Comparison of ENCODE assay signal across 8 mouse cellular contexts in genomic region chr15:99074600-99075333, GRCm38 (mm10). TPM values are rescaled to one million over a fixed set of nuclear protein-coding genes. Genes with fewer than 3 reads are reported as not detected.
A peak's percentile ranks its signal among the peaks of the same experiment; 100 is the strongest.
DNase-seq lines count a peak whose midpoint lies in the region; ATAC-seq and TF ChIP-seq lines count a peak whose summit lies in the region.

No protein-coding gene starts in this region.

- peak overlapping the region; percentile 69 for H3K9ac ChIP-seq in embryonic facial prominence, embryonic 15.5 days
- H3K9ac ChIP-seq in limb, embryonic 14.5 days (ENCODE audit: low read depth, low read length, severe bottlenecking), result peak overlapping the region; percentile 70
- peak overlapping the region; percentile 77 for H3K9ac ChIP-seq in midbrain, postnatal 0 days (replicated peaks; ENCODE audit: low read length, poor library complexity, severe bottlenecking)

- H3K27ac ChIP-seq in bone marrow, adult 2 months (ENCODE audit: control insufficient read depth, insufficient read depth, low read depth, low read length, poor library complexity), result peak overlapping the region; percentile 89
- peak overlapping the region; percentile 99 for H3K27ac ChIP-seq in embryonic facial prominence, embryonic 15.5 days (replicated peaks)
- H3K27ac ChIP-seq in limb, embryonic 14.5 days (replicated peaks; ENCODE audit: low read depth, low read length), result peak overlapping the region; percentile 96
- peak overlapping the region; percentile 97 for H3K27ac ChIP-seq in midbrain, postnatal 0 days (ENCODE audit: low read depth, low read length)

- no peaks in the 10 kb centered on the region for H3K9me3 ChIP-seq in embryonic facial prominence, embryonic 15.5 days (replicated peaks)
- no peaks in the 10 kb centered on the region for H3K9me3 ChIP-seq in limb, embryonic 14.5 days (ENCODE audit: control insufficient read depth, low read length)
- no peaks in the 10 kb centered on the region for H3K9me3 ChIP-seq in midbrain, postnatal 0 days (ENCODE audit: low read length)

- H3K27me3 ChIP-seq in embryonic facial prominence, embryonic 15.5 days, result no peaks in the 10 kb centered on the region
- no peaks in the 10 kb centered on the region for H3K27me3 ChIP-seq in limb, embryonic 14.5 days (ENCODE audit: control insufficient read depth, insufficient read depth, low read length)
- no peaks in the 10 kb centered on the region for H3K27me3 ChIP-seq in midbrain, postnatal 0 days (ENCODE audit: insufficient read depth, low read length)

- H3K4me1 ChIP-seq in bone marrow, adult 2 months (ENCODE audit: control insufficient read depth, insufficient read depth, low read length), result no peaks in the 10 kb centered on the region; the same call in 1 of the 2 replicates
- H3K4me1 ChIP-seq in embryonic facial prominence, embryonic 15.5 days, result peaks cover 29% of the 10 kb centered on the region
- peaks cover 13% of the 10 kb centered on the region for H3K4me1 ChIP-seq in limb, embryonic 14.5 days (ENCODE audit: control insufficient read depth, insufficient read depth, low read length)
- no peaks in the 10 kb centered on the region for H3K4me1 ChIP-seq in midbrain, postnatal 0 days (ENCODE audit: insufficient read depth, low read length)

- ATAC-seq in embryonic facial prominence, embryonic 15.5 days (ENCODE audit: insufficient number of reproducible peaks, low FRiP score, low TSS enrichment, low read depth), result peak; percentile 95
- peak; percentile 98 for ATAC-seq in limb, embryonic 14.5 days (ENCODE audit: low FRiP score, low read depth)
- peak; percentile 99 for ATAC-seq in midbrain, postnatal 0 days (ENCODE audit: low FRiP score)

- peaks cover 11% of the 10 kb centered on the region; the same call in 1 of the 2 replicates for H3K36me3 ChIP-seq in embryonic facial prominence, embryonic 15.5 days
- peaks cover 11% of the 10 kb centered on the region; the same call in 1 of the 2 replicates for H3K36me3 ChIP-seq in limb, embryonic 14.5 days (ENCODE audit: control insufficient read depth, insufficient read depth, low read length)
- H3K36me3 ChIP-seq in midbrain, postnatal 0 days (ENCODE audit: insufficient read depth, low read length), result no peaks in the 10 kb centered on the region

- TF ChIP-seq CTCF in bone marrow, adult 2 months (IDR thresholded peaks at IDR 0.05; ENCODE audit: control insufficient read depth, insufficient read depth, low read length), result no peak
- 0 out of 2 replicates have a peak, but pooled peaks have one; percentile 1 for TF ChIP-seq CTCF in midbrain, postnatal 0 days (IDR thresholded peaks at IDR 0.05)

- peak; percentile 42; the same call in 1 of the 2 replicates for TF ChIP-seq POLR2A in bone marrow, adult 2 months (IDR thresholded peaks at IDR 0.05; ENCODE audit: borderline replicate concordance, control insufficient read depth, low read depth, low read length)
- TF ChIP-seq POLR2A in limb, embryonic 14.5 days (IDR thresholded peaks at IDR 0.05; ENCODE audit: borderline replicate concordance, extremely low read depth, insufficient read depth, insufficient read length), result 0 out of 2 replicates have a peak, but pooled peaks have one; percentile 7

- peak; percentile 100 for DNase-seq in 3T3-L1 (ENCODE audit: low read depth, low spot score)
- peak; percentile 98 for DNase-seq in heart, adult 8-10 months (ENCODE audit: low spot score)
- DNase-seq in kidney, adult 9 months, result peak; percentile 98
- DNase-seq in limb, embryonic 14.5 days (ENCODE audit: low spot score), result peak; percentile 98
- peak; percentile 99 for DNase-seq in midbrain, postnatal 0 days (ENCODE audit: low spot score)
- DNase-seq in spleen, postnatal 14 days (ENCODE audit: low spot score in 2 of 2), result peak; percentile 92 to 97

- H3K4me2 ChIP-seq in embryonic facial prominence, embryonic 15.5 days (replicated peaks), result peak overlapping the region; percentile 93
- H3K4me2 ChIP-seq in limb, embryonic 14.5 days (replicated peaks; ENCODE audit: low read depth, low read length, severe bottlenecking), result peak overlapping the region; percentile 85
- peak overlapping the region; percentile 90 for H3K4me2 ChIP-seq in midbrain, postnatal 0 days (ENCODE audit: low read depth, low read length, poor library complexity, severe bottlenecking)

- H3K4me3 ChIP-seq in bone marrow, adult 2 months (replicated peaks; ENCODE audit: control insufficient read depth, low read depth, low read length), result peak overlapping the region; percentile 78
- peak overlapping the region; percentile 65 for H3K4me3 ChIP-seq in embryonic facial prominence, embryonic 15.5 days (replicated peaks)
- H3K4me3 ChIP-seq in limb, embryonic 14.5 days (replicated peaks; ENCODE audit: low read length), result peak overlapping the region; percentile 64
- H3K4me3 ChIP-seq in midbrain, postnatal 0 days (ENCODE audit: low read depth, low read length), result peak overlapping the region; percentile 42

- under 1% methylated on average over 44 of the region's 44 CpGs for WGBS in bone marrow, adult 2 months
- under 1% methylated on average over 44 of the region's 44 CpGs for WGBS in embryonic facial prominence, embryonic 15.5 days
- WGBS in limb, embryonic 14.5 days, result under 1% methylated on average over 44 of the region's 44 CpGs
- WGBS in midbrain, postnatal 0 days, result under 1% methylated on average over 44 of the region's 44 CpGs

RNA-seq across cellular contexts. Expression of gene Troap, which starts 0.4 kb away (rescaled TPM):
- 94.5 and 103 TPM in 2 replicates for polyA plus RNA-seq in bone marrow, adult 2 months (2011; ENCODE audit: insufficient read depth, insufficient read length, low replicate concordance, missing spikeins)
- 27.1 TPM in 2 replicates for polyA plus RNA-seq in embryonic facial prominence, embryonic 15.5 days (2015; fragmentation: Nextera tagmentation; extraction: Ambion mirVana)
- under 1 TPM in 2 of 4 experiments, not detected in 2; 0.22 to 0.35 TPM for total RNA-seq in heart, adult 8-10 months (2022)
- 41.5 and 51.3 TPM in 2 replicates for polyA plus RNA-seq in limb, embryonic 14.5 days (2012; rRNA removed)
- polyA plus RNA-seq in limb, embryonic 14.5 days (2014; fragmentation: Nextera tagmentation; extraction: Ambion mirVana), result 20.3 and 22.1 TPM in 2 replicates
- 1.6 and 4.1 TPM in 2 replicates for total RNA-seq in midbrain, postnatal 0 days (2014; rRNA removed)
- polyA plus RNA-seq in midbrain, postnatal 0 days (2015; fragmentation: Nextera tagmentation; extraction: Ambion mirVana), result 1.4 and 2.1 TPM in 2 replicates

RNA-seq across cellular contexts. Expression of gene C1ql4, which starts 12.8 kb away (rescaled TPM):
- polyA plus RNA-seq in bone marrow, adult 2 months (2011; ENCODE audit: insufficient read depth, insufficient read length, low replicate concordance, missing spikeins), result 0.66 and 2.4 TPM in 2 replicates
- polyA plus RNA-seq in embryonic facial prominence, embryonic 15.5 days (2015; fragmentation: Nextera tagmentation; extraction: Ambion mirVana), result 0.17 TPM in 1 of 2 replicates, not detected in the other
- total RNA-seq in heart, adult 8-10 months (2022), result not detected
- polyA plus RNA-seq in limb, embryonic 14.5 days (2012; rRNA removed), result 0.13 TPM in 1 of 2 replicates, not detected in the other
- not detected in 2 replicates for polyA plus RNA-seq in limb, embryonic 14.5 days (2014; fragmentation: Nextera tagmentation; extraction: Ambion mirVana)
- 17.7 and 21.1 TPM in 2 replicates for total RNA-seq in midbrain, postnatal 0 days (2014; rRNA removed)
- 8.5 and 9.2 TPM in 2 replicates for polyA plus RNA-seq in midbrain, postnatal 0 days (2015; fragmentation: Nextera tagmentation; extraction: Ambion mirVana)

RNA-seq across cellular contexts. Expression of gene Dnajc22, which starts 18.2 kb away (rescaled TPM):
- polyA plus RNA-seq in bone marrow, adult 2 months (2011; ENCODE audit: insufficient read depth, insufficient read length, low replicate concordance, missing spikeins), result 1.6 TPM in 1 of 2 replicates, not detected in the other
- polyA plus RNA-seq in embryonic facial prominence, embryonic 15.5 days (2015; fragmentation: Nextera tagmentation; extraction: Ambion mirVana), result 0.28 and 0.64 TPM in 2 replicates
- 1 to 10 TPM in 1 of 4 experiments, under 1 TPM in 3; 0.38 to 1.2 (median 0.91) TPM for total RNA-seq in heart, adult 8-10 months (2022)
- 0.87 and 1.7 TPM in 2 replicates for polyA plus RNA-seq in limb, embryonic 14.5 days (2012; rRNA removed)
- 0.11 and 0.37 TPM in 2 replicates for polyA plus RNA-seq in limb, embryonic 14.5 days (2014; fragmentation: Nextera tagmentation; extraction: Ambion mirVana)
- 0.61 and 0.88 TPM in 2 replicates for total RNA-seq in midbrain, postnatal 0 days (2014; rRNA removed)
- polyA plus RNA-seq in midbrain, postnatal 0 days (2015; fragmentation: Nextera tagmentation; extraction: Ambion mirVana), result 1.3 and 1.6 TPM in 2 replicates

RNA-seq across cellular contexts. Expression of gene Prph, which starts 19.8 kb away (rescaled TPM):
- not detected in 2 replicates for polyA plus RNA-seq in bone marrow, adult 2 months (2011; ENCODE audit: insufficient read depth, insufficient read length, low replicate concordance, missing spikeins)
- 8.8 and 9.9 TPM in 2 replicates for polyA plus RNA-seq in embryonic facial prominence, embryonic 15.5 days (2015; fragmentation: Nextera tagmentation; extraction: Ambion mirVana)
- 1 to 10 TPM in 1 of 4 experiments, under 1 TPM in 3; 0.16 to 1.4 (median 0.47) TPM for total RNA-seq in heart, adult 8-10 months (2022)
- 2.7 and 4.2 TPM in 2 replicates for polyA plus RNA-seq in limb, embryonic 14.5 days (2012; rRNA removed)
- 1.3 and 1.7 TPM in 2 replicates for polyA plus RNA-seq in limb, embryonic 14.5 days (2014; fragmentation: Nextera tagmentation; extraction: Ambion mirVana)
- total RNA-seq in midbrain, postnatal 0 days (2014; rRNA removed), result 9.8 and 11.2 TPM in 2 replicates
- 8.0 and 9.1 TPM in 2 replicates for polyA plus RNA-seq in midbrain, postnatal 0 days (2015; fragmentation: Nextera tagmentation; extraction: Ambion mirVana)

RNA-seq across cellular contexts. Expression of gene Tuba1c, which starts 45.1 kb away (rescaled TPM):
- 168 and 176 TPM in 2 replicates for polyA plus RNA-seq in bone marrow, adult 2 months (2011; ENCODE audit: insufficient read depth, insufficient read length, low replicate concordance, missing spikeins)
- 131 and 134 TPM in 2 replicates for polyA plus RNA-seq in embryonic facial prominence, embryonic 15.5 days (2015; fragmentation: Nextera tagmentation; extraction: Ambion mirVana)
- 10 to 100 TPM; 32.2 to 40.4 (median 33.3) TPM for total RNA-seq in heart, adult 8-10 months (2022)
- polyA plus RNA-seq in limb, embryonic 14.5 days (2012; rRNA removed), result 192 and 293 TPM in 2 replicates
- 150 and 162 TPM in 2 replicates for polyA plus RNA-seq in limb, embryonic 14.5 days (2014; fragmentation: Nextera tagmentation; extraction: Ambion mirVana)
- 18.2 and 22.6 TPM in 2 replicates for total RNA-seq in midbrain, postnatal 0 days (2014; rRNA removed)
- polyA plus RNA-seq in midbrain, postnatal 0 days (2015; fragmentation: Nextera tagmentation; extraction: Ambion mirVana), result 9.6 and 9.9 TPM in 2 replicates

Comparison
In these comparisons a context has a peak if more than half of its experiments do, and no peak if none do; other contexts are left out.
1. Peak in every context shown above with its lines: DNase-seq, ATAC-seq, H3K4me3 ChIP-seq and H3K27ac ChIP-seq.